8 mouse cellular contexts compared by ENCODE assay signal in genomic region chr6:8694636-8695514, GRCm38 (mm10).
A peak's percentile ranks its signal among the peaks of the same experiment; 100 is the strongest.
DNase-seq lines count a peak whose midpoint lies in the region; ATAC-seq and TF ChIP-seq lines count a peak whose summit lies in the region.

No protein-coding gene starts in this region.

- TF ChIP-seq EP300 in stomach, postnatal 0 days (optimal IDR thresholded peaks at IDR 0.05), result no peak

- H3K36me3 ChIP-seq in embryonic facial prominence, embryonic 10.5 days (replicated peaks), result no peaks in the 10 kb centered on the region
- no peaks in the 10 kb centered on the region for H3K36me3 ChIP-seq in intestine, embryonic 16.5 days (ENCODE audit: control insufficient read depth, insufficient read depth, low read length)
- no peaks in the 10 kb centered on the region for H3K36me3 ChIP-seq in stomach, postnatal 0 days (ENCODE audit: control insufficient read depth, insufficient read depth, low read length)

- peak; percentile 38 for DNase-seq in layer of hippocampus, adult 9-10 months (ENCODE audit: low spot score)
- no peak for DNase-seq in layer of hippocampus, adult 9-11 months
- peak; percentile 72 for DNase-seq in NIH3T3 (ENCODE audit: low read depth)
- peak; percentile 29 for DNase-seq in embryonic facial prominence, embryonic 10.5 days (ENCODE audit: low spot score)
- DNase-seq in lung, adult 2 months, result no peak
- DNase-seq in stomach, postnatal 0 days (ENCODE audit: low spot score), result peak; percentile 46
- DNase-seq in gastrocnemius, postnatal 14 days, result no peak

- H3K27ac ChIP-seq in embryonic facial prominence, embryonic 10.5 days (replicated peaks), result peak overlapping the region; percentile 80
- peak overlapping the region; percentile 92 for H3K27ac ChIP-seq in intestine, embryonic 16.5 days (ENCODE audit: low read length)
- H3K27ac ChIP-seq in stomach, postnatal 0 days (replicated peaks), result peak overlapping the region; percentile 75

- peak; percentile 11; the same call in 1 of the 2 replicates for TF ChIP-seq CTCF in lung, adult 2 months (IDR thresholded peaks at IDR 0.05; ENCODE audit: insufficient read depth, low read length)
- peak; percentile 70 for TF ChIP-seq CTCF in stomach, postnatal 0 days (IDR thresholded peaks at IDR 0.05; ENCODE audit: low read depth)

- no peaks in the 10 kb centered on the region for H3K9me3 ChIP-seq in embryonic facial prominence, embryonic 10.5 days
- H3K9me3 ChIP-seq in intestine, embryonic 16.5 days (ENCODE audit: control insufficient read depth, low read length), result no peaks in the 10 kb centered on the region
- H3K9me3 ChIP-seq in stomach, postnatal 0 days (ENCODE audit: control insufficient read depth, low read length), result no peaks in the 10 kb centered on the region

- no peak overlapping the region for H3K9ac ChIP-seq in intestine, embryonic 16.5 days (ENCODE audit: low read depth, low read length)
- H3K9ac ChIP-seq in stomach, postnatal 0 days (ENCODE audit: low read length), result no peak overlapping the region

- TF ChIP-seq POLR2A in lung, adult 2 months (IDR thresholded peaks at IDR 0.05; ENCODE audit: borderline replicate concordance, extremely low read depth, low read depth, low read length), result no peak

- peak overlapping the region; percentile 17 for H3K4me2 ChIP-seq in intestine, embryonic 16.5 days (ENCODE audit: low read depth, low read length)
- H3K4me2 ChIP-seq in stomach, postnatal 0 days (replicated peaks; ENCODE audit: low read depth), result no peak overlapping the region

- H3K4me3 ChIP-seq in embryonic facial prominence, embryonic 10.5 days, result no peak overlapping the region
- H3K4me3 ChIP-seq in intestine, embryonic 16.5 days (ENCODE audit: low read length), result no peak overlapping the region
- no peak overlapping the region for H3K4me3 ChIP-seq in lung, adult 2 months (replicated peaks; ENCODE audit: extremely low read depth, low read depth, low read length)
- H3K4me3 ChIP-seq in stomach, postnatal 0 days (ENCODE audit: low read depth, low read length), result no peak overlapping the region

- peaks cover 31% of the 10 kb centered on the region for H3K4me1 ChIP-seq in embryonic facial prominence, embryonic 10.5 days
- H3K4me1 ChIP-seq in intestine, embryonic 16.5 days (ENCODE audit: control insufficient read depth, insufficient read depth, low read length), result peaks cover 15% of the 10 kb centered on the region
- no peaks in the 10 kb centered on the region for H3K4me1 ChIP-seq in lung, adult 2 months (ENCODE audit: control insufficient read depth, insufficient read depth, low read length)
- H3K4me1 ChIP-seq in stomach, postnatal 0 days (replicated peaks; ENCODE audit: control insufficient read depth, insufficient read depth), result peaks cover 2% of the 10 kb centered on the region; the same call in 1 of the 2 replicates

- WGBS in embryonic facial prominence, embryonic 10.5 days, result 64% methylated on average over 12 of the region's 12 CpGs
- WGBS in intestine, embryonic 16.5 days, result 32% methylated on average over 12 of the region's 12 CpGs
- WGBS in lung, adult 2 months, result 49% methylated on average over 12 of the region's 12 CpGs
- 23% methylated on average over 12 of the region's 12 CpGs for WGBS in stomach, postnatal 0 days

- intact Hi-C loops in gastrocnemius, postnatal 14 days (cut with DNase I; ENCODE audit: low total_unique reads), result no loop called here

- no peaks in the 10 kb centered on the region for H3K27me3 ChIP-seq in embryonic facial prominence, embryonic 10.5 days (replicated peaks; ENCODE audit: low read depth, poor library complexity, severe bottlenecking)
- no peaks in the 10 kb centered on the region for H3K27me3 ChIP-seq in intestine, embryonic 16.5 days (replicated peaks; ENCODE audit: control insufficient read depth, insufficient read depth, low read length)
- H3K27me3 ChIP-seq in stomach, postnatal 0 days (ENCODE audit: control insufficient read depth, insufficient read depth, low read length), result no peaks in the 10 kb centered on the region

- ATAC-seq in intestine, embryonic 16.5 days, result peak; percentile 91
- peak; percentile 81 for ATAC-seq in stomach, postnatal 0 days (ENCODE audit: low FRiP score, low TSS enrichment)

Comparison
In these comparisons a context has a peak if more than half of its experiments do, and no peak if none do; other contexts are left out.
1. DNase-seq: peak in layer of hippocampus, adult 9-10 months (single experiment), NIH3T3 (single experiment), embryonic facial prominence, embryonic 10.5 days (single experiment) and stomach, postnatal 0 days (single experiment); none in layer of hippocampus, adult 9-11 months (single experiment), lung, adult 2 months (single experiment) and gastrocnemius, postnatal 14 days (single experiment).
2. Peak in every context shown above with its lines, with median percentiles within 50 percentile points of each other: H3K27ac ChIP-seq.